Mouse (Mus musculus) liver, embryonic 12.5 days (tissue): ENCODE results near the gene Gm21961. TPM values are rescaled to one million over a fixed set of nuclear protein-coding genes. Genes with fewer than 3 reads are reported as not detected.
"Not testable (repeated sequence)": the region's sequence is repeated elsewhere in the genome, so short reads cannot be mapped to it uniquely, and the experiment has no call there.

Experiments used
- ATAC-seq: fragments of 200-750 bp; cut with Nextera tagmentation; 2 replicates; pipeline ENCODE4 v1.8.0; 2017; ENCODE audit warnings: moderate number of reproducible peaks, mild to moderate bottlenecking, moderate library complexity
- H3K27ac ChIP-seq: fragments of 300-500 bp; sonication (generic); 2 replicates; pipeline ENCODE4 v1.5.1; 2016; ENCODE audit warnings: mild to moderate bottlenecking
- H3K27me3 ChIP-seq: fragments of 300-500 bp; sonication (generic); replicated peaks from 2 replicates; pipeline ENCODE4 v1.6.1; 2016; ENCODE audit warnings: mild to moderate bottlenecking, moderate library complexity
- H3K36me3 ChIP-seq: fragments of 300-500 bp; sonication (generic); 2 replicates; pipeline ENCODE4 v1.6.1; 2016; ENCODE audit warnings: mild to moderate bottlenecking, moderate library complexity
- H3K4me1 ChIP-seq: fragments of 300-500 bp; sonication (generic); 2 replicates; pipeline ENCODE4 v1.6.1; 2016
- H3K4me2 ChIP-seq: fragments of 300-500 bp; sonication (generic); 2 replicates; pipeline ENCODE4 v1.6.1; 2016; ENCODE audit warnings: mild to moderate bottlenecking, moderate library complexity
- H3K4me3 ChIP-seq: fragments of 300-500 bp; sonication (generic); 2 replicates; pipeline ENCODE4 v1.5.1; 2016; ENCODE audit warnings: mild to moderate bottlenecking, moderate library complexity
- H3K9ac ChIP-seq: fragments of 300-500 bp; sonication (generic); 2 replicates; pipeline ENCODE4 v1.6.1; 2016; ENCODE audit warnings: mild to moderate bottlenecking, moderate library complexity
- H3K9me3 ChIP-seq: fragments of 300-500 bp; sonication (generic); replicated peaks from 2 replicates; pipeline ENCODE4 v1.6.1; 2016; ENCODE audit warnings: mild to moderate bottlenecking, moderate library complexity
- WGBS: fragments of 180-500 bp; shearing (Covaris S2); methylation state at CpG from one replicate; pipeline ENCODE4 v1.1.7; 2016; ENCODE audit not compliant: insufficient replicate concordance; 5-methylcytosine and 5-hydroxymethylcytosine counted together
- polyA plus RNA-seq: library from polyadenylated mRNA; unstranded; fragments of >200 nt; fragmentation: Nextera tagmentation; extraction: Ambion mirVana; gene quantifications from 2 replicates; pipeline ENCODE4 v1.2.1, GENCODE M21; 2016

Gene Gm21961
- polyA plus RNA-seq: not detected in 2 replicates

GRCm38 (mm10) chr15:65014804-65015203 lies at the start of gene Gm21961:
Gm21961 (minus strand) TSS chr15:65014904.
- Histone ChIP-seq H3K36me3 (no peaks in the 10 kb centered on the region), H3K9ac (no peak within 1 kb of the TSS), H3K4me3 (no peak within 1 kb of the TSS), H3K27me3 (no peaks in the 10 kb centered on the region), H3K4me1 (no peaks in the 10 kb centered on the region), H3K27ac (no peak within 1 kb of the TSS), H3K9me3 (no peaks in the 10 kb centered on the region), H3K4me2 (no peak within 1 kb of the TSS)
- WGBS: 76% methylated on average over 5 of the region's 5 CpGs
- no peak for ATAC-seq

GRCm38 (mm10) chr15:65041999-65042398 lies 27.3 kb upstream of the Gm21961 start:
- Histone ChIP-seq H3K4me1 (no peaks in the 10 kb centered on the region), H3K4me2 (no peak overlapping the region), H3K27ac (no peak overlapping the region), H3K9ac (no peak overlapping the region), H3K4me3 (no peak overlapping the region), H3K9me3 (no peaks in the 10 kb centered on the region), H3K27me3 (no peaks in the 10 kb centered on the region), H3K36me3 (no peaks in the 10 kb centered on the region)
- no peak for ATAC-seq
- 48% methylated on average over 4 of the region's 4 CpGs for WGBS

GRCm38 (mm10) chr15:65039216-65039615 lies 24.5 kb upstream of the Gm21961 start:
- ATAC-seq, H3K9me3 ChIP-seq, H3K4me1 ChIP-seq, H3K4me3 ChIP-seq, H3K36me3 ChIP-seq, H3K9ac ChIP-seq, H3K4me2 ChIP-seq, H3K27ac ChIP-seq, H3K27me3 ChIP-seq: not testable (repeated sequence)

GRCm38 (mm10) chr15:65017971-65018370 lies 3.3 kb upstream of the Gm21961 start:
- Histone ChIP-seq H3K27ac (no peak overlapping the region), H3K9ac (no peak overlapping the region), H3K4me1 (no peaks in the 10 kb centered on the region), H3K4me3 (no peak overlapping the region), H3K27me3 (no peaks in the 10 kb centered on the region), H3K4me2 (no peak overlapping the region), H3K9me3 (no peaks in the 10 kb centered on the region), H3K36me3 (no peaks in the 10 kb centered on the region)
- WGBS: 47% methylated on average over 1 of the region's 1 CpGs
- ATAC-seq: no peak

- Histone ChIP-seq H3K9me3 (0 out of 2 replicates have a peak, but pooled peaks cover 2% of the 10 kb centered on the region), H3K4me3 (no peak overlapping the region), H3K4me2 (no peak overlapping the region), H3K9ac (no peak overlapping the region), H3K36me3 (no peaks in the 10 kb centered on the region), H3K27ac (no peak overlapping the region), H3K4me1 (no peaks in the 10 kb centered on the region), H3K27me3 (no peaks in the 10 kb centered on the region)
- no peak for ATAC-seq
Measured at GRCm38 (mm10) chr15:65006177-65006576, 8.5 kb downstream of the Gm21961 start.

- no peak overlapping the region for H3K4me2 ChIP-seq
- 66% methylated on average over 4 of the region's 4 CpGs for WGBS
- no peak for ATAC-seq
Measured at GRCm38 (mm10) chr15:64994498-64994897, 20.2 kb downstream of the Gm21961 start.

GRCm38 (mm10) chr15:64979976-64980375 lies 34.7 kb downstream of the Gm21961 start:
- H3K4me2 ChIP-seq: no peak overlapping the region
- no peaks in the 10 kb centered on the region for H3K36me3 ChIP-seq
- H3K9ac ChIP-seq: no peak overlapping the region
- no peaks in the 10 kb centered on the region for H3K4me1 ChIP-seq
- ATAC-seq: no peak
- H3K4me3 ChIP-seq: no peak overlapping the region
- no peaks in the 10 kb centered on the region for H3K27me3 ChIP-seq
- no peak overlapping the region for H3K27ac ChIP-seq
- WGBS: 42% methylated on average over 2 of the region's 2 CpGs
- H3K9me3 ChIP-seq: no peaks in the 10 kb centered on the region

More at GRCm38 (mm10) chr15:64994498-64994897, 20.2 kb downstream of the Gm21961 start:
- Histone ChIP-seq H3K9ac (no peak overlapping the region), H3K36me3 (no peaks in the 10 kb centered on the region), H3K4me3 (no peak overlapping the region), H3K4me1 (no peaks in the 10 kb centered on the region), H3K9me3 (no peaks in the 10 kb centered on the region), H3K27ac (no peak overlapping the region), H3K27me3 (no peaks in the 10 kb centered on the region)

- H3K9me3 ChIP-seq: no peaks in the 10 kb centered on the region
- no peak overlapping the region for H3K4me3 ChIP-seq
- H3K9ac ChIP-seq: no peak overlapping the region
- H3K27ac ChIP-seq: no peak overlapping the region
- WGBS: 68% methylated on average over 7 of the region's 7 CpGs
- H3K36me3 ChIP-seq: no peaks in the 10 kb centered on the region
- H3K4me2 ChIP-seq: no peak overlapping the region
- no peaks in the 10 kb centered on the region for H3K27me3 ChIP-seq
- no peak for ATAC-seq
- no peaks in the 10 kb centered on the region for H3K4me1 ChIP-seq
Measured at GRCm38 (mm10) chr15:64976044-64976805, 38.5 kb downstream of the Gm21961 start.

Other genes starting within 250 kb of the Gm21961 start
- gene Gm21798, start 197.2 kb downstream of the Gm21961 start, polyA plus RNA-seq: not detected in 2 replicates